Mouse (Mus musculus): ENCODE data around the gene BC024978.

DNA sequence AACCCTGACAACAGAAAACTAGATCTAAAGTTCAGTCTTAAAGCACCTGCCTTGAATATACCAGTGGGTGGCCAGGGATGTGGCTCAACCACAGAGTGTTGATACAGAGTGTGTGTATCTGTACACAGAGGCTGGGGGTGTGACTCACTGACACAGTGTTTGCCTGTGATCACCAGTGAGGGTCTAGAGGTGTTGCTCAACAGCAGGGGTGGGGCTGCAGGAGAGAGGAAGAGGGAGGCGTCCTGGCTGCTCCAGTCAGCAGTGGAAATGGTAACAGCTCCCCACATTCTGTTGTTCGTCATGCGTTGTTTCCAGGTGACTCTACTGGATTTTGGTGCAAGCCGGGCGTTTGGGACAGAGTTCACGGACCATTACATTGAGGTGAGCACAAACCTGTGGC, 56.4 kb downstream of the BC024978 start:
- TF ChIP-seq CTCF (IDR thresholded peaks at IDR 0.05; ENCODE audit: control insufficient read depth, insufficient read depth, insufficient read length) (no peak), MAX (IDR thresholded peaks at IDR 0.05) (no peak), USF1 (IDR thresholded peaks at IDR 0.05; ENCODE audit: low read depth) (no peak), CEBPB (IDR thresholded peaks at IDR 0.05; ENCODE audit: low read depth) (peak; percentile 80)
